Mouse (Mus musculus) adrenal gland, postnatal 14 days (tissue): ENCODE measurements around the gene Tfcp2l1. TPM values are rescaled to one million over a fixed set of nuclear protein-coding genes. Genes with fewer than 3 reads are reported as not detected.

Experiments
- DNase-seq: peaks from one replicate; pipeline ENCODE4 v3.0.0; 2021; ENCODE audit warnings: mixed read lengths
- total RNA-seq: library from RNA; stranded (reverse); gene quantifications from 2 replicates; pipeline ENCODE4 v1.2.3, GENCODE M21; 2021

Gene Tfcp2l1
- total RNA-seq, 1 experiment from 2014 or later, result 0.56 TPM

DNA sequence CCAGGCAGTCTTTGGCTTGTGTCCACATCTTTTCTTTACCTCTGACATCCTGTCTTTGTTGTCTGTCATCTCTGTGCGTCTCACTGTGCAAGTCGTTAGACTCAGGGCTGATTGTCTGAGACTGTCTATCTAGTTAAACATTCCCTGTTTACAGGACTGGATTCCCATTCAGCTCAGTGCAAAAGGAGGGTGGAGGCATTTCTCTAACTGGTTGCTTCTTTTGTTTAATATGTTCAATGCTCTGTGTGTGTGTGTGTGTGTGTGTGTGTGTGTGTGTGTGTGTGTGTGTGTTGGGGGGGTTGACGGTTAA, 23.0 kb downstream of the Tfcp2l1 start:
- no peak for DNase-seq

GRCm38 (mm10) chr1:118658716-118659115, 31.0 kb downstream of the Tfcp2l1 start:
- DNase-seq, result no peak

GRCm38 (mm10) chr1:118660880-118661465, 33.2 kb downstream of the Tfcp2l1 start:
- no peak for DNase-seq

DNA sequence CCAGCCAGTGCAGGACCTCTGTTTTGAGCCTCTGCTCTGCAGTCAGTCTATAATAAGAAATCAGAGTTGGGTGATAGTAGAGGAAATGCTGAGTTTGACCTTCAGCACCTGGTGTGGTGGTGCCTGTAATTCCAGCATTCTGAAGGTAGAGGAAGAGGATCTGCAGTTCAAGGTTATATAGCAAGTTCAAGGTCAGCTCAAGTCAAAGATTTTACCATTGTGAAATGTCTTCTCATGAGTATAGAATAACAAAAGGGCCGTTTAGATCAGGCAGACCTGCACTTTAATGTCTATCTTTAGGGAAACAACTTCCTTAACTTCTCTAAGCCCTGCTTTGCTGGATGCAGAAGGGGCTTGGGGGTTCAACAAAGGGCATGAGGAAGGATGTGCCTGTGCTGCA, 35.3 kb downstream of the Tfcp2l1 start:
- DNase-seq, result no peak

GRCm38 (mm10) chr1:118667536-118667935, 39.8 kb downstream of the Tfcp2l1 start:
- no peak for DNase-seq

DNA sequence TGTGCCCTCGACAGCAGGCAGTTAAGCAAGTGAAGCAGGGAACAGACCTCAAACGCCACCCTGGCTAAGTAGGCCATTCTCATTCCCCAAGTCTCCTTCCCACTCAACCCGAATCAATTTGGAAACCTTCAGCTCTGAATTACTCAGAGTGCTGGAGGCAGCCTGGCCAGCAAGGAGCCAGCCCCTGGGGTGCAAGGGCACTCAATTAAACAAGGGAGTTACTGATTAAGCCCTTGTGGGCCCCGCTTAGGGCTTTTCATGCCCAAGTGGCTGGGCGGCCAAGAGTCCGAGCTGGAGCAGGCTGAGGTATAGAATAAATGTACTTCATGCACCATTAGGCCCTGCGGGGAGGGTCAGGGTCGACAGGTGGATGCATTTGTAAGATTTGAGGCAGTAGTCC, 44.5 kb downstream of the Tfcp2l1 start:
- peak; percentile 12 for DNase-seq

GRCm38 (mm10) chr1:118674176-118674575, 46.4 kb downstream of the Tfcp2l1 start:
- DNase-seq, result no peak

- no peak for DNase-seq
Measured at GRCm38 (mm10) chr1:118681980-118682379, 54.2 kb downstream of the Tfcp2l1 start.

DNA sequence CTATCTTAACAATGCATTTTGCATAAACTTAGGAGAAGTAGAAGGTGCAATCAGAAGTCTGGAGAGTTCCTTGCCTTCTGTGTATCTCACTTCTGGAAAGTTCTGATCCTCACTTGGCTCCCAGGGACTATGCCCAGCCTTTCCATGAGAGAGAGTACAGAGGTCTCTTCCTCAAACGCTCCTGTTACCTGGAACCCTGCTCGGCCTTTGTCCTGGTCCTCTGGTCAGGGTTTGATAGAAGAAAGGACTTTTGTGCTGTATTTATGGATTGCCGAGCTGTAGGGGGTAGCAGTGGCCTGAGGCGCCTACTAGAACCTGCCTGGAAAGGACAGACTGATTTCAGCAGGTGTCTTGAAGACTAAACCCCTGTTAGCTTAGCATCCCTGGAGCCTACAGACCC, 55.9 kb downstream of the Tfcp2l1 start:
- no peak for DNase-seq

- no peak for DNase-seq
Measured at GRCm38 (mm10) chr1:118687726-118688125, 60.0 kb downstream of the Tfcp2l1 start.

DNA sequence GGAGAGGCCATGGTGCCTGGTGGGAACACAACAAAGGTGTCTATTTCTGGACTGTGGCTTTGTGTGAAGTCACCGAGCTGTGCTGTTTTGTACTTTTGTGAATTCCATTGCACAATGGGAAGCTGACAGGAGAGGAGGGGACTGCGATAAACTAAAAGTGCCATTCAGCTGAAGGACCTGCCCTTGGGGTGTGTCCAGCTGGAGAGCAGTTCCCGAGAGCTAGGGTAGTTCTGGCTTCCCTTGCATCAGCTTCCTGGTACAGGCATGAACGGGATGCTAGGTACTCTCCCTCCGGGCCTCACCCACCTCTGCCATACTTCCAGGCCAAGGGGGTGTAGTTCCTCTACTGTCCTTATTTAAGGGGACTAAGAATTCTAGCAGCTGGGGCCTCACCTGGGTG, 62.1 kb downstream of the Tfcp2l1 start:
- DNase-seq, result peak; percentile 35

- DNase-seq, result peak; percentile 87
Measured at GRCm38 (mm10) chr1:118694436-118694835, 66.7 kb downstream of the Tfcp2l1 start.

GRCm38 (mm10) chr1:118697906-118698305, 70.2 kb downstream of the Tfcp2l1 start:
- no peak for DNase-seq

DNA sequence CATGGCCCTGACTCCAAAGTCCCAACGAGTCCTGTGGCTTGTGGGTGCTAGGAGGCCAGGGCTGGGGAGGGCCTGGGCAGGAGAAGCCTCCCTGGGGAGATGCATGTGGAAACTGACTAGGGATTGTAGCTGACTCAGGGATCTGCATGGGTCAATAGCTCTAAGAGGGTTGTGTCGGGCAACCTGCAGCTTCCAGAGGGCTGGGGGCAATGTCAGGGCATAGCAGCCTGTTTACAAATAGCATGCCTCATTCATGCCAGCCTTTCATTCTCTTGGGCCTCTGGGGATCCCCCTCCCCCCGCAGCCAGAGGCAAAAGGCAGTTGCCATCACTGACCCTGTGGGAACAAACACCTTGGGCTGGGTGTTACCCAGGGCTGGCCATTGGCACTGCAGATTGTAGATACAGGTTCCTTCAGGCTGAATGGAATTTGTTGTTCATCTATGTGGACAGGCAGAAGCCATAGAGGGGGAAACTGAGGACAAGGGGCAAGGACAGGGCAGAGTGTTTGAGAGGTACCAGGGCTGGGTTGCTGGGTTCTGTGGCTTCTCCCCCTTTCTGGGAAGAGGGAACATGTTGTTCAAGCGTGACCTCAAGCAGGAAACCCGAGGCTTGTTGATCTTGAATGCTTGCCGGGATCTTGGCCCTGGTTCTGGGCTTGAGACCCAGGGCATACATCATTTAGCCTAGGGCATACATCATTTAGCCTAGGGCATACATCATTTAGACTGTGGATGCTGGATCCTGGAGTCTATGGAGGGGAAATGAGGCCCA, 71.6 kb downstream of the Tfcp2l1 start:
- DNase-seq, result peak; percentile 26

DNA sequence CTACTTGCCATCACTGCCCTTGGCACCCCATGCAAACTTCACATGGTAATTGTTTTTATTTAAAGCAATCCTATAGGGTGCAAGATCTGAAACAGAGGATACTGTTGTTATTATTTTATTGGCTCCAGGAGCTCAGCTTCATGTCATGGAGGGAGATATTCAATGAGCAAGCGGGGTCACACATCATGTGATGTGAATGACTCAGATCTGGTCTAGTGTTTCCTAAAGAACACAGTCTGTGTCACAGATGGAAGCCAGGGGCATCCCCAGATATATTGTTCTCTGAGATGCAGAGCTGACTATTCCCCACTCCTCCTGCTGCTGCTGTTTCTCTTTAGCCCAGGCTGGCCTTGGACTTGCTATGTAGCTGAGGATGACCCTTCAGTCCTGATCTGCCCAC, 72.2 kb downstream of the Tfcp2l1 start:
- no peak for DNase-seq

DNA sequence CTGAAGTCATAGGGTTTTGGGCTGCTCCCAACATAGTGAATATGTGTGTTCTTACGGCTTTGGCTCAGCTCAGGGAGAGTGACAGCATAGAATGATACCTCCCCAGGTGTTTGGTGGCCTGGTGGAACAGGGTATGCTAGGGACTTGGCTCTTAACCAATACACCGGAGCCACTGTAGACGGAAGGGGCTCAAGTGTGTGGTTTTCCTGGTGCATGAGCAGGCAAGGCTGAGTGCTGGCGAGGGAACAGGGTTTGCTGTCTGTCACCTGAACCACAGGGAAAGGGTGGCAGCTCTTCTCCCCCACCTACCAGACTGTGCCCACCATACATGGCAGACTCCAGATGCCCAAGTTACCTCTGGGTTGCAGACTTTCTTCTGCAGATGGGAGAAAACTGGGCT, 83.9 kb downstream of the Tfcp2l1 start:
- DNase-seq, result no peak

DNA sequence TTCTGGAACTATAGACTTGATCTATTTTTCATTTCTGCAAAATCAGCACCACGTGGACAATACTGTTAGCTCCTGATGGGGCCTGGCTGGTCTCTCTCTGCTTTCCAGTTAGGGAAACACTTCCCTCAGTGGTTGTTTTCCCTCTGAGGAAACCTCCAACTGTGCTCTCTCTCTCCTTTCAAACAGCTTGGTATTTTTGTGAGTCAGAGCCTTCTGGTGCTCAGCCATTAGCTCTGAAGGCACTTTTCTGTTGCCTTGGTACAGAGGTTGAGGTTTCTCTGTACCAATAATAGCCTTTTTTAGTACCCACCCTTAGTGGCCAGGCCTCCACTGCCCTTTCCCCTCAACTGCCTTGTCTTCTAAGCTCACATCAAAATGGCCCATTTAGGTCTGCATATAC, 88.5 kb downstream of the Tfcp2l1 start:
- DNase-seq, result no peak

DNA sequence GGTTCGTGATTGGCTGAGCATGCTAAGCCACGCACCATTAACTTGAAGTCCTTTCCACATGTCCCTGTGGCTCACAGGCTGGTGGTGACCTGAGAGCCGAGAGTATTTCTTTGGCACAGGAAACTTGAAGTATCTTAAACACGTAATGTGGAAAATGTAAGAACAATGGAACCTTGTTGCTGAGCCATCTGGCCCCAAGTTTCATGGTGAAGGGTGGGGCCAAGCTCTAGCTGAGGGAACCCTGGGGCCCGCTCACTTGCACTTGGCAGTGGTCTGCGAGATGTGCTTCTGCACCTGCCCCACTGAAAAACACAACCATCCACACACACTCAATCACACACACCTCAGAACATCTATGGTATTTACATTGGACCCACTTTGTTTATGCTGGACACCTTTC, 90.3 kb downstream of the Tfcp2l1 start:
- no peak for DNase-seq

- no peak for DNase-seq
Measured at GRCm38 (mm10) chr1:118719699-118720098, 92.0 kb downstream of the Tfcp2l1 start.

GRCm38 (mm10) chr1:118720474-118721095, 92.8 kb downstream of the Tfcp2l1 start:
- DNase-seq, result no peak

DNA sequence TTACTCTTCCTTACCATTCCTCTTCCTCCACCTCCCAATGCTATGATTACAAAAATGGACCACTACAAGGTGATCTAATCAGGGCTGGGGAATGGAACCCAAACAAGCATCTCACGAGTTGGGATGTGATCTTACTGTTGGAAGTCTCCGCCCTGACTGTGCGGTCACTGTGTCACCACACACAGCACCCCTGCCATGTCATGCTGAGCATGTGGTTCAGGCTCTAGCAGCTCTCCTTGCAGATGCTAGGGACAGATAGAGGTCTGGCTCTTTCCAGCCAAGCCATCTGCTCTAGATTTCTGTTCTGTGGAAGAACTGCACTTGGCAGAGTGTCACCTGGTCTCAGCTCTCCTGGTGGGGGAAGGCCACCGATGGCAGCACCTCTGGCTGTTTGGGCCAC, 99.3 kb downstream of the Tfcp2l1 start:
- no peak for DNase-seq

GRCm38 (mm10) chr1:118728796-118729195, 101.1 kb downstream of the Tfcp2l1 start:
- no peak for DNase-seq
